Comparison of ENCODE assay signal across 8 mouse cellular contexts in genomic region chr10:3718021-3718865, GRCm38 (mm10). TPM values are rescaled to one million over a fixed set of nuclear protein-coding genes. Genes with fewer than 3 reads are reported as not detected.
DNase-seq lines count a peak whose midpoint lies in the region; ATAC-seq and TF ChIP-seq lines count a peak whose summit lies in the region.

No protein-coding gene starts in this region.

- no peak overlapping the region for H3K4me3 ChIP-seq in spleen, adult 2 months (ENCODE audit: extremely low read depth, insufficient read depth, insufficient read length)
- H3K4me3 ChIP-seq in gastrocnemius, adult 2 months, result peak overlapping the region; percentile 64
- no peak overlapping the region for H3K4me3 ChIP-seq in hindbrain, postnatal 0 days (ENCODE audit: low read length)
- peak overlapping the region; percentile 28 for H3K4me3 ChIP-seq in left cerebral cortex, adult 2 months
- H3K4me3 ChIP-seq in midbrain, postnatal 0 days (ENCODE audit: low read depth, low read length), result no peak overlapping the region

- H3K27ac ChIP-seq in spleen, adult 2 months (ENCODE audit: insufficient read depth, low read length), result peak overlapping the region; percentile 44; the same call in 1 of the 2 replicates
- H3K27ac ChIP-seq in gastrocnemius, adult 2 months, result peak overlapping the region; percentile 84
- peak overlapping the region; percentile 45 for H3K27ac ChIP-seq in hindbrain, postnatal 0 days
- peak overlapping the region; percentile 86 for H3K27ac ChIP-seq in left cerebral cortex, adult 2 months
- H3K27ac ChIP-seq in midbrain, postnatal 0 days (ENCODE audit: low read depth, low read length), result peak overlapping the region; percentile 43

- no peak for TF ChIP-seq POLR2A in spleen, adult 2 months (IDR thresholded peaks at IDR 0.05; ENCODE audit: low read depth, low read length)

- no peaks in the 10 kb centered on the region for H3K27me3 ChIP-seq in spleen, adult 2 months (ENCODE audit: control insufficient read depth, insufficient read depth, low read length)
- no peaks in the 10 kb centered on the region for H3K27me3 ChIP-seq in hindbrain, postnatal 0 days (ENCODE audit: insufficient read depth, low read length)
- H3K27me3 ChIP-seq in midbrain, postnatal 0 days (ENCODE audit: insufficient read depth, low read length), result no peaks in the 10 kb centered on the region

- H3K36me3 ChIP-seq in spleen, adult 2 months (ENCODE audit: control insufficient read depth, insufficient read depth, low read length), result no peaks in the 10 kb centered on the region
- no peaks in the 10 kb centered on the region for H3K36me3 ChIP-seq in hindbrain, postnatal 0 days (ENCODE audit: insufficient read depth, low read length)
- H3K36me3 ChIP-seq in midbrain, postnatal 0 days (ENCODE audit: insufficient read depth, low read length), result no peaks in the 10 kb centered on the region

- TF ChIP-seq CTCF in spleen, adult 2 months (IDR thresholded peaks at IDR 0.05; ENCODE audit: extremely low read depth, insufficient read depth, insufficient read length, insufficient replicate concordance), result no peak
- TF ChIP-seq CTCF in gastrocnemius, adult 2 months (IDR thresholded peaks at IDR 0.05), result no peak
- no peak for TF ChIP-seq CTCF in hindbrain, postnatal 0 days (IDR thresholded peaks at IDR 0.05; ENCODE audit: low read depth)
- no peak for TF ChIP-seq CTCF in left cerebral cortex, adult 2 months (IDR thresholded peaks at IDR 0.05)
- no peak for TF ChIP-seq CTCF in midbrain, postnatal 0 days (IDR thresholded peaks at IDR 0.05)

- H3K9ac ChIP-seq in hindbrain, postnatal 0 days (replicated peaks; ENCODE audit: low read length), result no peak overlapping the region
- no peak overlapping the region for H3K9ac ChIP-seq in midbrain, postnatal 0 days (replicated peaks; ENCODE audit: low read length, poor library complexity, severe bottlenecking)

- peak overlapping the region; percentile 25; the same call in 1 of the 2 replicates for H3K4me2 ChIP-seq in hindbrain, postnatal 0 days (ENCODE audit: low read depth, low read length)
- peak overlapping the region; percentile 4; the same call in 1 of the 2 replicates for H3K4me2 ChIP-seq in midbrain, postnatal 0 days (ENCODE audit: low read depth, low read length, poor library complexity, severe bottlenecking)

- no peaks in the 10 kb centered on the region for H3K9me3 ChIP-seq in hindbrain, postnatal 0 days (ENCODE audit: low read length)
- no peaks in the 10 kb centered on the region for H3K9me3 ChIP-seq in midbrain, postnatal 0 days (ENCODE audit: low read length)

- ATAC-seq in hindbrain, postnatal 0 days, result peak; percentile 88
- ATAC-seq in midbrain, postnatal 0 days (ENCODE audit: low FRiP score), result peak; percentile 75; the same call in 1 of the 2 replicates

- H3K4me1 ChIP-seq in spleen, adult 2 months (ENCODE audit: control insufficient read depth, insufficient read depth, insufficient read length), result no peaks in the 10 kb centered on the region
- H3K4me1 ChIP-seq in hindbrain, postnatal 0 days (ENCODE audit: insufficient read depth, low read length), result no peaks in the 10 kb centered on the region; the same call in 1 of the 2 replicates
- no peaks in the 10 kb centered on the region for H3K4me1 ChIP-seq in midbrain, postnatal 0 days (ENCODE audit: insufficient read depth, low read length)

- DNase-seq in spleen, adult 2 months (ENCODE audit: low read depth in 1 of 2, low spot score in 2 of 2), result no peak
- no peak for DNase-seq in spleen, postnatal 4 days (ENCODE audit: low spot score in 2 of 2)
- DNase-seq in gastrocnemius, adult 2 months, result peak; percentile 58
- peak; percentile 68 for DNase-seq in hindbrain, postnatal 0 days (ENCODE audit: low spot score)
- DNase-seq in left cerebral cortex, adult 2 months (ENCODE audit: extremely low spot score in 1 of 2, low spot score in 2 of 2), result peak; percentile 25 to 42
- peak; percentile 64 for DNase-seq in midbrain, postnatal 0 days (ENCODE audit: low spot score)
- DNase-seq in yolk sac, embryonic 10.5 days (ENCODE audit: low spot score), result no peak
- no peak for DNase-seq in spleen, adult 18-20 months

- 35% methylated on average over 16 of the region's 16 CpGs for WGBS in spleen, adult 2 months
- WGBS in hindbrain, postnatal 0 days, result 58% methylated on average over 16 of the region's 16 CpGs
- 67% methylated on average over 16 of the region's 16 CpGs for WGBS in midbrain, postnatal 0 days

- intact Hi-C loops in gastrocnemius, adult 2 months (cut with DNase I), result no loop called here
- intact Hi-C loops in left cerebral cortex, adult 2 months (cut with DNase I), result loop anchor here (1.0 to 2.0 kb wide), 2 partner anchors 21 to 145 kb away; no protein-coding TSS in a partner anchor

RNA-seq across cellular contexts. Expression of gene Plekhg1, which starts 21.9 kb away (rescaled TPM):
- 1.6 and 2.0 TPM in 2 replicates for polyA plus RNA-seq in spleen, adult 2 months (2012; rRNA removed)
- total RNA-seq in gastrocnemius, adult 2 months (2021), result 1 to 10 TPM; 2.7 to 4.9 TPM
- total RNA-seq in hindbrain, postnatal 0 days (2014; rRNA removed), result 14.8 and 24.4 TPM in 2 replicates
- polyA plus RNA-seq in hindbrain, postnatal 0 days (2015; fragmentation: Nextera tagmentation; extraction: Ambion mirVana), result 6.8 and 10.2 TPM in 2 replicates
- 10 to 100 TPM in 1 of 2 experiments, 1 to 10 TPM in 1; 7.4 to 10.8 TPM for total RNA-seq in left cerebral cortex, adult 2 months (2021)
- 14.9 and 17.1 TPM in 2 replicates for total RNA-seq in midbrain, postnatal 0 days (2014; rRNA removed)
- polyA plus RNA-seq in midbrain, postnatal 0 days (2015; fragmentation: Nextera tagmentation; extraction: Ambion mirVana), result 4.7 and 5.7 TPM in 2 replicates

Comparison
In these comparisons a context has a peak if more than half of its experiments do, and no peak if none do; other contexts are left out.
1. DNase-seq: peak in gastrocnemius, adult 2 months (single experiment), hindbrain, postnatal 0 days (single experiment), left cerebral cortex, adult 2 months (2 of 2) and midbrain, postnatal 0 days (single experiment); none in spleen, adult 2 months (0 of 2), spleen, postnatal 4 days (0 of 2), yolk sac, embryonic 10.5 days (single experiment) and spleen, adult 18-20 months (0 of 2).
2. H3K4me3 ChIP-seq: peak in gastrocnemius, adult 2 months (single experiment) and left cerebral cortex, adult 2 months (single experiment); none in spleen, adult 2 months (single experiment), hindbrain, postnatal 0 days (single experiment) and midbrain, postnatal 0 days (single experiment).
3. Peak in every context shown above with its lines, with median percentiles within 50 percentile points of each other: H3K27ac ChIP-seq.